Comparison of ENCODE assay signal across 17 mouse cellular contexts in the genomic region with DNA sequence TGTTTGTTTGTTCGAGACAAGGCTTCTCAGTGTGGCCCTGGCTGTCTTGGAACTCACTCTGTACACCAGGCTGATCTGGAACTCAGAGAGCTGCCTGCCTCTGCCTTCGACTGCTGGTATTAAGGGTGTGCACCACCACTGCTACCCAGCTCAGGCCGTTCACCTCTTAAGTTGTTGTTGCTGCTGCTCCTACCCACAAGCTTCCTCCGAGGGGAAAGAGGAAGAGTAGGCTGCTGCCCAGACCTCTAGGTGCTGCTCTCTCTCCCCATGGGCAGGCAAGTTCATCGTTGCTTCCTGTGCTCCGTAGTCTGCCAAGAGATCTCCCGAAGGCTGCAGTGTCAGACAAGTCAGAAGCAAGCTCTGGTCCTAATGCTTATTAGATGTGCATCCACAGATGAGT.
DNase-seq lines count a peak whose midpoint lies in the region; ATAC-seq lines count a peak whose summit lies in the region.
"Had no signal": no experiment of that assay in that cellular context is flagged by ENCODE, and none has a peak within 500 bp of the region (broad histone marks: within the 10 kb centered on the region; RNA-seq: fewer than 3 reads in every experiment).

No protein-coding gene starts in this region.

- peak; percentile 79 for ATAC-seq in common myeloid progenitor, adult 5-6 weeks (replicated peaks; ENCODE audit: low read depth, poor library complexity, severe bottlenecking)
- ATAC-seq in granulocyte monocyte progenitor cell, adult 5-6 weeks (replicated peaks; ENCODE audit: poor library complexity, severe bottlenecking) = peak; percentile 80
- ATAC-seq in megakaryocyte, adult 5-6 weeks (ENCODE audit: poor library complexity, severe bottlenecking) = peak; percentile 80
- ATAC-seq: forebrain, embryonic 15.5 days; intestine, embryonic 15.5 days had no signal

- intact Hi-C loops in left cerebral cortex, postnatal 4 days (cut with DNase I) = loop anchor here (10.0 kb wide), 2 partner anchors 255 to 635 kb away; partner anchors contain the start of gene Ncam1

- no peak for DNase-seq in layer of hippocampus, adult 9-11 months
- no peak for DNase-seq in liver
- no peak for DNase-seq in left cerebral cortex, postnatal 4 days
- DNase-seq: adrenal gland, postnatal 10 days; cerebellum, adult 18-20 months; cerebellum, adult 9-10 months; cerebellum, postnatal 14 days; gastrocnemius, postnatal 10 days; gastrocnemius, postnatal 36 days; heart, adult 18-20 months; heart, postnatal 14 days; heart, postnatal 4 days had no signal
